ENCODE assay signal across 10 mouse cellular contexts in the genomic region with DNA sequence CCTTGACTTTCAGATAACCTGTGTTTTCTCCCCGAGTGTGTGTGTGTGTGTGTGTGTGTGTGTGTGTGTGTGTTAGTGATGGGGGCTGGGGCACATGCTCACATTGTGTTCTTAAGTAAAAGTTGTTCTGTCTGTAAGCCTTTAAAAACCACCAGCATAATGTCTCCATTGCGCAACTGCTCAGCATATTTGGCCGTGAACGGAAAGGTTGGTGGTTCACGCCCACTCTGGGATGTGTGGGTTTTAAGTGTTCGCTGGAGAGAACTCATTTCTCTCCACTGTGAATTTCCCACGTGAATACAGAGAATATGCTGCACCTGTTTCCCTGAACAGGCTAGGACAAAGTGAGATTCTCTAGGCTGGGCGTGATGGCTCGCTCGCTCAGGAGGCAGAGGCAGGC.
DNase-seq lines count a peak whose midpoint lies in the region; ATAC-seq and TF ChIP-seq lines count a peak whose summit lies in the region.
"Had no signal": no experiment of that assay in that cellular context is flagged by ENCODE, and none has a peak within 500 bp of the region (broad histone marks: within the 10 kb centered on the region; RNA-seq: fewer than 3 reads in every experiment).

No protein-coding gene starts in this region.

- H3K27ac ChIP-seq in heart, embryonic 12.5 days (ENCODE audit: poor library complexity, severe bottlenecking) = no peak overlapping the region
- peak overlapping the region; percentile 9; the same call in 1 of the 2 replicates for H3K27ac ChIP-seq in limb, embryonic 15.5 days
- H3K27ac ChIP-seq in stomach, postnatal 0 days (replicated peaks) = peak overlapping the region; percentile 79

- H3K36me3 ChIP-seq in heart, embryonic 12.5 days = peaks cover 14% of the 10 kb centered on the region
- peaks cover 6% of the 10 kb centered on the region for H3K36me3 ChIP-seq in limb, embryonic 15.5 days
- H3K36me3 ChIP-seq in stomach, postnatal 0 days (ENCODE audit: control insufficient read depth, insufficient read depth, low read length) = no peaks in the 10 kb centered on the region

- H3K9me3 ChIP-seq in heart, embryonic 12.5 days (replicated peaks) = no peaks in the 10 kb centered on the region
- H3K9me3 ChIP-seq in limb, embryonic 15.5 days = no peaks in the 10 kb centered on the region
- H3K9me3 ChIP-seq in stomach, postnatal 0 days (ENCODE audit: control insufficient read depth, low read length) = no peaks in the 10 kb centered on the region

- TF ChIP-seq EP300 in stomach, postnatal 0 days (optimal IDR thresholded peaks at IDR 0.05) = no peak

- DNase-seq in heart, adult 9 months (ENCODE audit: low spot score in 2 of 2) = no peak
- peak; percentile 86 for DNase-seq in right cerebral cortex, adult 18-20 months
- DNase-seq in right cerebral cortex, postnatal 10 days (ENCODE audit: low spot score in 2 of 2) = no peak
- no peak for DNase-seq in stomach, postnatal 0 days (ENCODE audit: low spot score)
- DNase-seq in yolk sac, embryonic 10.5 days (ENCODE audit: low spot score) = no peak
- no peak for DNase-seq in embryo, embryonic 10.5 days (ENCODE audit: low spot score)
- DNase-seq: thymus, postnatal 25 days had no signal

- WGBS in heart, embryonic 12.5 days = 81% methylated on average over 10 of the region's 10 CpGs
- 70% methylated on average over 10 of the region's 10 CpGs for WGBS in limb, embryonic 15.5 days
- 63% methylated on average over 10 of the region's 10 CpGs for WGBS in stomach, postnatal 0 days

- peaks cover 40% of the 10 kb centered on the region for H3K4me1 ChIP-seq in heart, embryonic 12.5 days (replicated peaks)
- peaks cover 22% of the 10 kb centered on the region for H3K4me1 ChIP-seq in limb, embryonic 15.5 days
- no peaks in the 10 kb centered on the region for H3K4me1 ChIP-seq in stomach, postnatal 0 days (replicated peaks; ENCODE audit: control insufficient read depth, insufficient read depth)

- peak overlapping the region; percentile 60 for H3K4me2 ChIP-seq in heart, embryonic 12.5 days
- peak overlapping the region; percentile 43; the same call in 1 of the 2 replicates for H3K4me2 ChIP-seq in limb, embryonic 15.5 days
- peak overlapping the region; percentile 43 for H3K4me2 ChIP-seq in stomach, postnatal 0 days (replicated peaks; ENCODE audit: low read depth)

- H3K9ac ChIP-seq in heart, embryonic 12.5 days = no peak overlapping the region
- no peak overlapping the region for H3K9ac ChIP-seq in limb, embryonic 15.5 days
- H3K9ac ChIP-seq in stomach, postnatal 0 days (ENCODE audit: low read length) = no peak overlapping the region

- no peak for TF ChIP-seq CTCF in stomach, postnatal 0 days (IDR thresholded peaks at IDR 0.05; ENCODE audit: low read depth)

- ATAC-seq in heart, embryonic 12.5 days (ENCODE audit: insufficient number of reproducible peaks, low FRiP score) = no peak
- ATAC-seq in limb, embryonic 15.5 days (ENCODE audit: insufficient number of reproducible peaks, low FRiP score, low TSS enrichment, low read depth) = no peak
- ATAC-seq in stomach, postnatal 0 days (ENCODE audit: low FRiP score, low TSS enrichment) = no peak
- ATAC-seq: forebrain, embryonic 14.5 days had no signal

- peak overlapping the region; percentile 26; the same call in 1 of the 2 replicates for H3K4me3 ChIP-seq in heart, embryonic 12.5 days
- H3K4me3 ChIP-seq in limb, embryonic 15.5 days = no peak overlapping the region
- H3K4me3 ChIP-seq in stomach, postnatal 0 days (ENCODE audit: low read depth, low read length) = peak overlapping the region; percentile 23

- no peaks in the 10 kb centered on the region for H3K27me3 ChIP-seq in heart, embryonic 12.5 days (replicated peaks)
- H3K27me3 ChIP-seq in limb, embryonic 15.5 days = no peaks in the 10 kb centered on the region
- no peaks in the 10 kb centered on the region for H3K27me3 ChIP-seq in stomach, postnatal 0 days (ENCODE audit: control insufficient read depth, insufficient read depth, low read length)
